Mouse (Mus musculus) heart, adult 2 months (tissue): ENCODE data around the gene B3gnt2. TPM values are rescaled to one million over a fixed set of nuclear protein-coding genes. Genes with fewer than 3 reads are reported as not detected.

Experiments used
- DNase-seq, 2 experiments: peaks; one replicate each; pipeline ENCODE4 v3.0.0; 2021
- H3K27ac ChIP-seq: fragments of 200-600 bp; 2 replicates; pipeline ENCODE4 v1.8.1; 2022
- H3K27me3 ChIP-seq: fragments of 200-500 bp; 2 replicates; pipeline ENCODE4 v1.6.1; 2012; ENCODE audit warnings: mild to moderate bottlenecking, low read length, inconsistent platforms, mixed read lengths; ENCODE audit not compliant: control insufficient read depth, insufficient read depth
- H3K36me3 ChIP-seq: fragments of 200-500 bp; 2 replicates; pipeline ENCODE4 v1.6.1; 2012; ENCODE audit warnings: low read length, inconsistent platforms; ENCODE audit not compliant: control insufficient read depth, insufficient read depth
- H3K4me1 ChIP-seq: fragments of 200-500 bp; 2 replicates; pipeline ENCODE4 v1.6.1; 2011; ENCODE audit warnings: low read length; ENCODE audit not compliant: control insufficient read depth, insufficient read depth
- H3K4me3 ChIP-seq: fragments of 200-600 bp; 2 replicates; pipeline ENCODE4 v1.8.1; 2022
- H3K79me2 ChIP-seq: fragments of 200-500 bp; replicated peaks from 2 replicates; pipeline ENCODE4 v1.6.1; 2012; ENCODE audit warnings: mild to moderate bottlenecking, inconsistent platforms, low read length, moderate library complexity, mixed read lengths; ENCODE audit not compliant: control insufficient read depth, insufficient read depth
- H3K9ac ChIP-seq: fragments of 200-500 bp; 2 replicates; pipeline ENCODE4 v1.6.1; 2012; ENCODE audit warnings: low read depth, mild to moderate bottlenecking, control low read depth, inconsistent platforms, low read length, mixed read lengths
- CTCF ChIP-seq: fragments of 200-600 bp; IDR thresholded peaks from 2 replicates; pipeline ENCODE4 v1.8.1; 2022; ENCODE audit warnings: antibody characterized with exemption, mild to moderate bottlenecking, moderate library complexity
- EP300 ChIP-seq: fragments of 200-500 bp; IDR thresholded peaks from 2 replicates; pipeline ENCODE4 v1.6.1; 2011; ENCODE audit warnings: low read depth, low read length, control low read depth; ENCODE audit not compliant: insufficient read depth
- POLR2A ChIP-seq: fragments of 200-500 bp; IDR thresholded peaks from 2 replicates; pipeline ENCODE4 v1.6.1; 2011; ENCODE audit warnings: mild to moderate bottlenecking, low read depth, low read length, control low read depth; ENCODE audit not compliant: insufficient read depth
- WGBS: fragments of 180-500 bp; shearing (Covaris S2); methylation state at CpG from one replicate; pipeline ENCODE4 v1.1.7; 2018; 5-methylcytosine and 5-hydroxymethylcytosine counted together
- intact Hi-C: fragments of 180-260 bp; cut with DNase I; formaldehyde crosslinking; loops from one replicate; pipeline ENCODE4 v1.15.1; 2025
- polyA plus RNA-seq: library from polyadenylated mRNA; depleted of rRNA; stranded (reverse); fragments of >200 nt; gene quantifications from 2 replicates; pipeline ENCODE4 v1.2.3, GENCODE M21; 2012
- total RNA-seq, 2 experiments: library from RNA; stranded (reverse); gene quantifications; 2 replicates each; pipeline ENCODE4 v1.2.3; 2021

B3gnt2 gene
- total and polyA plus RNA-seq, 3 experiments = 3.5 to 6.2 (median 5.7) TPM

- no peak for DNase-seq
- TF ChIP-seq CTCF (no peak), POLR2A (no peak), EP300 (no peak)
- Histone ChIP-seq H3K4me1 (peaks cover 11% of the 10 kb centered on the region), H3K27ac (no peak overlapping the region), H3K4me3 (no peak overlapping the region), H3K9ac (no peak overlapping the region), H3K27me3 (no peaks in the 10 kb centered on the region), H3K36me3 (no peaks in the 10 kb centered on the region), H3K79me2 (no peaks in the 10 kb centered on the region)
- intact Hi-C loops = no loop called here
- WGBS = 86% methylated on average over 3 of the region's 3 CpGs
These were observed 82.2 kb downstream of the B3gnt2 start for GRCm38 (mm10) chr11:22778596-22778995.

GRCm38 (mm10) chr11:22777531-22777930, 83.2 kb downstream of the B3gnt2 start:
- 95% methylated on average over 2 of the region's 2 CpGs for WGBS
- H3K79me2 ChIP-seq = no peaks in the 10 kb centered on the region
- peaks cover 8% of the 10 kb centered on the region for H3K4me1 ChIP-seq
- intact Hi-C loops = no loop called here
- H3K36me3 ChIP-seq = no peaks in the 10 kb centered on the region
- no peak overlapping the region for H3K4me3 ChIP-seq
- no peaks in the 10 kb centered on the region for H3K27me3 ChIP-seq
- no peak for TF ChIP-seq POLR2A
- no peak for TF ChIP-seq EP300
- TF ChIP-seq CTCF = peak; percentile 50
- no peak overlapping the region for H3K27ac ChIP-seq
- DNase-seq = no peak
- H3K9ac ChIP-seq = no peak overlapping the region

- peaks cover under 1% of the 10 kb centered on the region for H3K4me1 ChIP-seq
- H3K27me3 ChIP-seq = no peaks in the 10 kb centered on the region
- no peaks in the 10 kb centered on the region for H3K79me2 ChIP-seq
- H3K9ac ChIP-seq = no peak overlapping the region
- no peak for DNase-seq
- H3K4me3 ChIP-seq = no peak overlapping the region
- no peak for TF ChIP-seq EP300
- TF ChIP-seq POLR2A = no peak
- TF ChIP-seq CTCF = no peak
- 85% methylated on average over 2 of the region's 2 CpGs for WGBS
- intact Hi-C loops = no loop called here
- no peaks in the 10 kb centered on the region for H3K36me3 ChIP-seq
- no peak overlapping the region for H3K27ac ChIP-seq
These were observed 85.9 kb downstream of the B3gnt2 start for GRCm38 (mm10) chr11:22774821-22775220.

GRCm38 (mm10) chr11:22766238-22766637, 94.5 kb downstream of the B3gnt2 start:
- Histone ChIP-seq H3K79me2 (no peaks in the 10 kb centered on the region), H3K4me1 (peaks cover 5% of the 10 kb centered on the region), H3K9ac (no peak overlapping the region), H3K27ac (no peak overlapping the region), H3K36me3 (peaks cover 2% of the 10 kb centered on the region), H3K27me3 (no peaks in the 10 kb centered on the region), H3K4me3 (no peak overlapping the region)
- WGBS = 74% methylated on average over 2 of the region's 2 CpGs
- TF ChIP-seq EP300 = no peak
- no peak for TF ChIP-seq CTCF
- TF ChIP-seq POLR2A = no peak
- intact Hi-C loops = loop anchor here (10.0 kb wide), 1 partner anchor 131 kb away; no protein-coding TSS in a partner anchor
- DNase-seq = no peak

- WGBS = 91% methylated on average over 4 of the region's 4 CpGs
- no peak overlapping the region for H3K27ac ChIP-seq
- intact Hi-C loops = loop anchor here (10.0 kb wide), 1 partner anchor 131 kb away; no protein-coding TSS in a partner anchor
- peaks cover 2% of the 10 kb centered on the region for H3K36me3 ChIP-seq
- no peak overlapping the region for H3K9ac ChIP-seq
- no peak for TF ChIP-seq EP300
- DNase-seq = no peak
- H3K79me2 ChIP-seq = no peaks in the 10 kb centered on the region
- H3K4me1 ChIP-seq = peaks cover 5% of the 10 kb centered on the region
- H3K27me3 ChIP-seq = no peaks in the 10 kb centered on the region
- H3K4me3 ChIP-seq = no peak overlapping the region
These were observed 95.3 kb downstream of the B3gnt2 start for GRCm38 (mm10) chr11:22765425-22765824.

GRCm38 (mm10) chr11:22763556-22764295, 97.0 kb downstream of the B3gnt2 start:
- Histone ChIP-seq H3K27me3 (no peaks in the 10 kb centered on the region), H3K4me3 (no peak overlapping the region), H3K9ac (no peak overlapping the region), H3K4me1 (peaks cover 5% of the 10 kb centered on the region), H3K79me2 (no peaks in the 10 kb centered on the region), H3K36me3 (peaks cover 2% of the 10 kb centered on the region), H3K27ac (peak overlapping the region; percentile 17; the same call in 1 of the 2 replicates)
- WGBS = 60% methylated on average over 4 of the region's 4 CpGs
- intact Hi-C loops = loop anchor here (10.0 kb wide), 1 partner anchor 129 kb away; no protein-coding TSS in a partner anchor
- no peak for DNase-seq
- no peak for TF ChIP-seq POLR2A
- TF ChIP-seq CTCF = no peak
- TF ChIP-seq EP300 = no peak
